In the genomic region with DNA sequence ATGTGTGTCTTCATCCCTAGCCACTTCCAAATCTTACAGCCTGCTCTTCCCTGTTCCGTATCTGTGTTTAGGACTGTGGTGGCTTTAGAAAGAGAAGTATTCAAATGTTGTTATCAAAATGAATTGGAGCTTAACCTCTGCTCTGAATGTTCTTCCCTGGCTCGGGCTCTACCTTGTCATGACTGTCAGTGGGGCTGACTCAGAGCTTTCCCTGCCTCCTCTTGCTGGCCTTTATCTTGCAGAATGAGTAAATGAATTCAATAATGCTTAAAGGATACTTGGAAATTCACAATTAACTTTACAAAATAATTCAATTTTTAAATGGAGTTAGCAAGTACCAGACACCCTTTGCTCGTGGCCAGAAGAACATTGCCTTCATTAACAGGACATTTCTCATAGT, we compare ENCODE assay signal across 18 mouse cellular contexts. TPM values are rescaled to one million over a fixed set of nuclear protein-coding genes. Genes with fewer than 3 reads are reported as not detected.
"Had no signal": no experiment of that assay in that cellular context is flagged by ENCODE, and none has a peak within 500 bp of the region (broad histone marks: within the 10 kb centered on the region; RNA-seq: fewer than 3 reads in every experiment).

No protein-coding gene starts in this region.

- H3K27ac ChIP-seq: kidney, postnatal 0 days; left cerebral cortex, adult 2 months; liver, embryonic 13.5 days; midbrain, embryonic 12.5 days; neural tube, embryonic 13.5 days; stomach, embryonic 15.5 days had no signal

- DNase-seq: kidney, postnatal 36 days; layer of hippocampus, postnatal 36 days; liver, embryonic 13.5 days; lung, adult 2 months; lung, postnatal 14 days; lung, postnatal 4 days; retina, postnatal 1 day; right cerebral cortex, postnatal 25 days; spleen, adult 18-20 months; thymus, postnatal 25 days had no signal

- H3K4me1 ChIP-seq: liver, embryonic 13.5 days; midbrain, embryonic 12.5 days; neural tube, embryonic 13.5 days; stomach, embryonic 15.5 days had no signal

- H3K9me3 ChIP-seq: liver, embryonic 13.5 days; midbrain, embryonic 12.5 days; neural tube, embryonic 13.5 days; stomach, embryonic 15.5 days had no signal

- H3K36me3 ChIP-seq: liver, embryonic 13.5 days; midbrain, embryonic 12.5 days; stomach, embryonic 15.5 days had no signal

- H3K27me3 ChIP-seq: liver, embryonic 13.5 days; midbrain, embryonic 12.5 days; neural tube, embryonic 13.5 days; stomach, embryonic 15.5 days had no signal

- H3K4me3 ChIP-seq: left cerebral cortex, adult 2 months; liver, embryonic 13.5 days; midbrain, embryonic 12.5 days; myocyte; neural tube, embryonic 13.5 days; stomach, embryonic 15.5 days had no signal

RNA-seq across cellular contexts. Expression of gene Bend7, which starts 46.4 kb away (rescaled TPM):
- total RNA-seq: monocyte, adult 5-6 weeks; neutrophil, adult 5-6 weeks had no signal
- polyA plus RNA-seq: myocyte had no signal
